Mouse (Mus musculus): Measurements from ENCODE around the gene Trpc5.

Gene Trpc5

DNA sequence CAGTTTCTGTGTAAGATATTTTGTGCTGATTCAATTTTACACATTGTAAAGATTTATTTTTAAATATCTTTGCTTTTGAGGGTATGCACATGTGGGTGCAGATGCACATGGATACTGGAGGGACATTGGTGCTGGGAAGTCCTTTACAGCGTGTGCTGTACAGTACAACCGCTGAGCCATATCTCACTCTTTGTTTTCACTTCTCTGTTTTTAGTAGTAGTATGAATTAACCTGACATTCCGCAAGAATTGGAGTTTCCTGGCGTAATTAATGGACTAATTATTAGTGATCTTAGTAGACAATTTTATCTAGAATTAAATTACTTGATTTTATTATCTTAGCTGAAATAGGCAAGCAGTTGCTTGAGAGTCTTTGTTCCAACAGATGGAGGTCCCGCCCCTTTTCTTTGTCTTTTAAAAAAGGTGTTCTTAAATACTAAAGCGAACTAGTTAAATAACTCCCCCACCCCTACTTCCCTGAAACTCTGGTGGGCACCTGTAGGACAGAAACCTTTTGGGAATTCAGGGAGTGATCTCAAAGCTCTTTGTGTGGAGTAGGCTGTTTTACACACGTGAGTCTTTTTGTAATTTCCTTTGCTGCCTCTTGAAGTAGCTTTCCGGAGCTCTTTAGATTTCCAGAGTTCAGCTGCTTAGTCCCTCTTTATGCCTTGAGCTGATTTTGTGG, 352.5 kb downstream of the Trpc5 start:
- DNase-seq, result no peak
